7 mouse cellular contexts compared by ENCODE assay signal in genomic region chr11:3930931-3931330, GRCm38 (mm10). TPM values are rescaled to one million over a fixed set of nuclear protein-coding genes. Genes with fewer than 3 reads are reported as not detected.
DNase-seq lines count a peak whose midpoint lies in the region; ATAC-seq and TF ChIP-seq lines count a peak whose summit lies in the region.

No protein-coding gene starts in this region.

- no peak overlapping the region for H3K4me3 ChIP-seq in ES-Bruce4 (ENCODE audit: low read depth, low read length)
- H3K4me3 ChIP-seq in bone marrow, adult 2 months (replicated peaks; ENCODE audit: control insufficient read depth, low read depth, low read length), result peak overlapping the region; percentile 76
- H3K4me3 ChIP-seq in hindbrain, embryonic 16.5 days (ENCODE audit: low read length), result peak overlapping the region; percentile 49
- peak overlapping the region; percentile 51 for H3K4me3 ChIP-seq in liver, embryonic 16.5 days (ENCODE audit: low read depth, low read length)
- H3K4me3 ChIP-seq in left cerebral cortex, adult 2 months, result no peak overlapping the region

- TF ChIP-seq CTCF in ES-Bruce4 (IDR thresholded peaks at IDR 0.05; ENCODE audit: low read depth, low read length), result no peak
- no peak for TF ChIP-seq CTCF in bone marrow, adult 2 months (IDR thresholded peaks at IDR 0.05; ENCODE audit: control insufficient read depth, insufficient read depth, low read length)
- no peak for TF ChIP-seq CTCF in left cerebral cortex, adult 2 months (IDR thresholded peaks at IDR 0.05)

- no peak overlapping the region for H3K27ac ChIP-seq in ES-Bruce4 (ENCODE audit: insufficient read depth, low read length)
- H3K27ac ChIP-seq in bone marrow, adult 2 months (ENCODE audit: control insufficient read depth, insufficient read depth, low read depth, low read length, poor library complexity), result peak overlapping the region; percentile 50; the same call in 1 of the 2 replicates
- no peak overlapping the region for H3K27ac ChIP-seq in hindbrain, embryonic 16.5 days (ENCODE audit: low read depth, low read length)
- no peak overlapping the region for H3K27ac ChIP-seq in liver, embryonic 16.5 days (ENCODE audit: low read length)
- no peak overlapping the region for H3K27ac ChIP-seq in left cerebral cortex, adult 2 months

- no peak for TF ChIP-seq EP300 in ES-Bruce4 (IDR thresholded peaks at IDR 0.05; ENCODE audit: insufficient read depth, low read depth, low read length)

- ATAC-seq in hindbrain, embryonic 16.5 days, result no peak
- no peak for ATAC-seq in liver, embryonic 16.5 days (ENCODE audit: low read depth)

- H3K36me3 ChIP-seq in ES-Bruce4 (ENCODE audit: control insufficient read depth, insufficient read depth, low read length, poor library complexity, severe bottlenecking), result no peaks in the 10 kb centered on the region
- H3K36me3 ChIP-seq in hindbrain, embryonic 16.5 days (ENCODE audit: control insufficient read depth, insufficient read depth, low read length), result no peaks in the 10 kb centered on the region
- H3K36me3 ChIP-seq in liver, embryonic 16.5 days (ENCODE audit: control insufficient read depth, insufficient read depth), result no peaks in the 10 kb centered on the region

- H3K4me2 ChIP-seq in hindbrain, embryonic 16.5 days (ENCODE audit: low read length), result peak overlapping the region; percentile 78
- H3K4me2 ChIP-seq in liver, embryonic 16.5 days (ENCODE audit: low read depth, low read length), result peak overlapping the region; percentile 49

- no peaks in the 10 kb centered on the region for H3K27me3 ChIP-seq in ES-Bruce4 (ENCODE audit: control insufficient read depth, insufficient read depth, low read length, poor library complexity, severe bottlenecking)
- H3K27me3 ChIP-seq in hindbrain, embryonic 16.5 days (replicated peaks; ENCODE audit: control insufficient read depth, insufficient read depth, low read length), result no peaks in the 10 kb centered on the region
- no peaks in the 10 kb centered on the region for H3K27me3 ChIP-seq in liver, embryonic 16.5 days (ENCODE audit: control insufficient read depth, insufficient read depth, low read depth, low read length)

- H3K9me3 ChIP-seq in ES-Bruce4 (replicated peaks; ENCODE audit: control insufficient read depth, insufficient read depth, low read length, poor library complexity, severe bottlenecking), result no peaks in the 10 kb centered on the region
- no peaks in the 10 kb centered on the region for H3K9me3 ChIP-seq in hindbrain, embryonic 16.5 days (ENCODE audit: control insufficient read depth, low read length)
- H3K9me3 ChIP-seq in liver, embryonic 16.5 days (replicated peaks; ENCODE audit: control insufficient read depth, low read length), result no peaks in the 10 kb centered on the region

- H3K4me1 ChIP-seq in ES-Bruce4 (ENCODE audit: control insufficient read depth, insufficient read depth, low read length), result no peaks in the 10 kb centered on the region
- H3K4me1 ChIP-seq in bone marrow, adult 2 months (ENCODE audit: control insufficient read depth, insufficient read depth, low read length), result no peaks in the 10 kb centered on the region; the same call in 1 of the 2 replicates
- H3K4me1 ChIP-seq in hindbrain, embryonic 16.5 days (ENCODE audit: control insufficient read depth, insufficient read depth, low read depth, low read length), result peaks cover 11% of the 10 kb centered on the region
- H3K4me1 ChIP-seq in liver, embryonic 16.5 days (ENCODE audit: control insufficient read depth, low read depth, low read length), result no peaks in the 10 kb centered on the region

- DNase-seq in left cerebral cortex, adult 2 months (ENCODE audit: extremely low spot score in 1 of 2, low spot score in 2 of 2), result no peak
- no peak for DNase-seq in cerebellum, adult 11 months
- no peak for DNase-seq in right cerebral cortex, postnatal 4 days

- intact Hi-C loops in left cerebral cortex, adult 2 months (cut with DNase I), result no loop called here

- WGBS in bone marrow, adult 2 months, result 58% methylated on average over 6 of the region's 6 CpGs
- WGBS in hindbrain, embryonic 16.5 days, result 29% methylated on average over 6 of the region's 6 CpGs
- 37% methylated on average over 6 of the region's 6 CpGs for WGBS in liver, embryonic 16.5 days (ENCODE audit: insufficient replicate concordance)

- H3K9ac ChIP-seq in ES-Bruce4 (ENCODE audit: low read depth, poor library complexity, severe bottlenecking), result peak overlapping the region; percentile 37
- peak overlapping the region; percentile 58; the same call in 1 of the 2 replicates for H3K9ac ChIP-seq in hindbrain, embryonic 16.5 days (ENCODE audit: low read depth, low read length)
- no peak overlapping the region for H3K9ac ChIP-seq in liver, embryonic 16.5 days (ENCODE audit: low read depth, low read length)

- TF ChIP-seq POLR2A in ES-Bruce4 (IDR thresholded peaks at IDR 0.05; ENCODE audit: insufficient read depth, low read length), result no peak
- TF ChIP-seq POLR2A in bone marrow, adult 2 months (IDR thresholded peaks at IDR 0.05; ENCODE audit: borderline replicate concordance, control insufficient read depth, low read depth, low read length), result no peak

RNA-seq across cellular contexts. Expression of gene Tcn2, which starts 1.0 kb away (rescaled TPM):
- 45.8 and 47.8 TPM in 2 replicates for polyA plus RNA-seq in ES-Bruce4 (2011; ENCODE audit: insufficient read depth, insufficient read length, low read depth, missing spikeins)
- polyA plus RNA-seq in bone marrow, adult 2 months (2011; ENCODE audit: insufficient read depth, insufficient read length, low replicate concordance, missing spikeins), result 16.7 and 48.3 TPM in 2 replicates
- 29.9 and 30.8 TPM in 2 replicates for polyA plus RNA-seq in hindbrain, embryonic 16.5 days (2015; fragmentation: Nextera tagmentation; extraction: Ambion mirVana)
- polyA plus RNA-seq in liver, embryonic 16.5 days (2015; fragmentation: Nextera tagmentation; extraction: Ambion mirVana), result 34.8 and 37.3 TPM in 2 replicates
- total RNA-seq in left cerebral cortex, adult 2 months (2021), result 10 to 100 TPM; 17.1 to 20.7 TPM

RNA-seq across cellular contexts. Expression of gene Slc35e4, which starts 16.5 kb away (rescaled TPM):
- polyA plus RNA-seq in ES-Bruce4 (2011; ENCODE audit: insufficient read depth, insufficient read length, low read depth, missing spikeins), result 2.9 and 3.1 TPM in 2 replicates
- polyA plus RNA-seq in bone marrow, adult 2 months (2011; ENCODE audit: insufficient read depth, insufficient read length, low replicate concordance, missing spikeins), result 1.3 TPM in 1 of 2 replicates, not detected in the other
- 20.5 and 22.2 TPM in 2 replicates for polyA plus RNA-seq in hindbrain, embryonic 16.5 days (2015; fragmentation: Nextera tagmentation; extraction: Ambion mirVana)
- 0.25 and 0.51 TPM in 2 replicates for polyA plus RNA-seq in liver, embryonic 16.5 days (2015; fragmentation: Nextera tagmentation; extraction: Ambion mirVana)
- total RNA-seq in left cerebral cortex, adult 2 months (2021), result 10 to 100 TPM; 19.1 to 20.9 TPM

RNA-seq across cellular contexts. Expression of gene Pes1, which starts 32.8 kb away (rescaled TPM):
- polyA plus RNA-seq in ES-Bruce4 (2011; ENCODE audit: insufficient read depth, insufficient read length, low read depth, missing spikeins), result 248 and 252 TPM in 2 replicates
- 21.2 and 35.0 TPM in 2 replicates for polyA plus RNA-seq in bone marrow, adult 2 months (2011; ENCODE audit: insufficient read depth, insufficient read length, low replicate concordance, missing spikeins)
- polyA plus RNA-seq in hindbrain, embryonic 16.5 days (2015; fragmentation: Nextera tagmentation; extraction: Ambion mirVana), result 52.4 and 55.3 TPM in 2 replicates
- 32.4 and 37.9 TPM in 2 replicates for polyA plus RNA-seq in liver, embryonic 16.5 days (2015; fragmentation: Nextera tagmentation; extraction: Ambion mirVana)
- 10 to 100 TPM; 29.1 to 40.2 TPM for total RNA-seq in left cerebral cortex, adult 2 months (2021)

RNA-seq across cellular contexts. Expression of gene Dusp18, which starts 35.9 kb away (rescaled TPM):
- 3.3 and 4.0 TPM in 2 replicates for polyA plus RNA-seq in ES-Bruce4 (2011; ENCODE audit: insufficient read depth, insufficient read length, low read depth, missing spikeins)
- 0.22 and 1.2 TPM in 2 replicates for polyA plus RNA-seq in bone marrow, adult 2 months (2011; ENCODE audit: insufficient read depth, insufficient read length, low replicate concordance, missing spikeins)
- 30.0 and 30.5 TPM in 2 replicates for polyA plus RNA-seq in hindbrain, embryonic 16.5 days (2015; fragmentation: Nextera tagmentation; extraction: Ambion mirVana)
- polyA plus RNA-seq in liver, embryonic 16.5 days (2015; fragmentation: Nextera tagmentation; extraction: Ambion mirVana), result 0.22 and 0.28 TPM in 2 replicates
- 10 to 100 TPM; 23.1 to 24.9 TPM for total RNA-seq in left cerebral cortex, adult 2 months (2021)

RNA-seq across cellular contexts. Expression of gene 4921536K21Rik, which starts 36.0 kb away (rescaled TPM):
- 0.72 and 1.1 TPM in 2 replicates for polyA plus RNA-seq in ES-Bruce4 (2011; ENCODE audit: insufficient read depth, insufficient read length, low read depth, missing spikeins)
- 0.38 and 0.77 TPM in 2 replicates for polyA plus RNA-seq in bone marrow, adult 2 months (2011; ENCODE audit: insufficient read depth, insufficient read length, low replicate concordance, missing spikeins)
- 0.62 and 0.88 TPM in 2 replicates for polyA plus RNA-seq in hindbrain, embryonic 16.5 days (2015; fragmentation: Nextera tagmentation; extraction: Ambion mirVana)
- 0.06 TPM in 1 of 2 replicates, not detected in the other for polyA plus RNA-seq in liver, embryonic 16.5 days (2015; fragmentation: Nextera tagmentation; extraction: Ambion mirVana)
- total RNA-seq in left cerebral cortex, adult 2 months (2021), result under 1 TPM; 0.54 to 0.61 TPM

Comparison
In these comparisons a context has a peak if more than half of its experiments do, and no peak if none do; other contexts are left out.
1. H3K4me3 ChIP-seq: peak in bone marrow, adult 2 months (single experiment), hindbrain, embryonic 16.5 days (single experiment) and liver, embryonic 16.5 days (single experiment); none in ES-Bruce4 (single experiment) and left cerebral cortex, adult 2 months (single experiment).